Mouse (Mus musculus) embryo, embryonic 10 days (tissue): ENCODE results near the gene Wfdc21.

Source experiments
- DNase-seq: peaks from one replicate; pipeline ENCODE4 v3.0.0-alpha.2; 2015; ENCODE audit warnings: low spot score

Gene Wfdc21

GRCm38 (mm10) chr11:83746681-83747080 lies at the start of gene Wfdc21:
TSS of gene Wfdc21 (plus strand) at chr11:83746940.
- no peak for DNase-seq

GRCm38 (mm10) chr11:83703705-83704104 lies 43.0 kb upstream of the Wfdc21 start, which contains the start of gene Wfdc17:
TSS of gene Wfdc17 (plus strand) at chr11:83703991.
- no peak for DNase-seq

GRCm38 (mm10) chr11:83708715-83709114 lies 38.0 kb upstream of the Wfdc21 start, which contains the start of gene Wfdc18:
TSS of gene Wfdc18 (plus strand) at chr11:83709015.
- no peak for DNase-seq

GRCm38 (mm10) chr11:83709683-83710082 lies 37.1 kb upstream of the Wfdc21 start:
- DNase-seq, result no peak

GRCm38 (mm10) chr11:83712671-83713070 lies 34.1 kb upstream of the Wfdc21 start:
- DNase-seq, result no peak

- no peak for DNase-seq
Observed at GRCm38 (mm10) chr11:83713925-83714324, 32.8 kb upstream of the Wfdc21 start.

- DNase-seq, result no peak
Observed at GRCm38 (mm10) chr11:83717042-83717665, 29.6 kb upstream of the Wfdc21 start.

- no peak for DNase-seq
Observed at GRCm38 (mm10) chr11:83720766-83721165, 26.0 kb upstream of the Wfdc21 start.

- DNase-seq, result no peak
Observed at GRCm38 (mm10) chr11:83728757-83729432, 17.8 kb upstream of the Wfdc21 start.

- DNase-seq, result no peak
Observed at GRCm38 (mm10) chr11:83731116-83731515, 15.6 kb upstream of the Wfdc21 start.

- DNase-seq, result no peak
Observed at GRCm38 (mm10) chr11:83733071-83733640, 13.6 kb upstream of the Wfdc21 start.

GRCm38 (mm10) chr11:83734215-83734614 lies 12.5 kb upstream of the Wfdc21 start:
- no peak for DNase-seq

- DNase-seq, result no peak
Observed at GRCm38 (mm10) chr11:83735881-83736280, 10.9 kb upstream of the Wfdc21 start.

GRCm38 (mm10) chr11:83737109-83737558 lies 9.6 kb upstream of the Wfdc21 start:
- DNase-seq, result no peak

- DNase-seq, result peak; percentile 88
Observed at GRCm38 (mm10) chr11:83739241-83739640, 7.5 kb upstream of the Wfdc21 start.

GRCm38 (mm10) chr11:83740443-83740991 lies 6.2 kb upstream of the Wfdc21 start:
- DNase-seq, result no peak

- DNase-seq, result no peak
Observed at GRCm38 (mm10) chr11:83741841-83742240, 4.9 kb upstream of the Wfdc21 start.

GRCm38 (mm10) chr11:83742731-83743355 lies 3.9 kb upstream of the Wfdc21 start:
- no peak for DNase-seq

GRCm38 (mm10) chr11:83743525-83743924 lies 3.2 kb upstream of the Wfdc21 start:
- no peak for DNase-seq

GRCm38 (mm10) chr11:83746152-83746551 lies 588 bp upstream of the Wfdc21 start:
- DNase-seq, result no peak

GRCm38 (mm10) chr11:83747376-83748265 lies 881 bp downstream of the Wfdc21 start:
- DNase-seq, result no peak
